Mouse (Mus musculus): ENCODE measurements around the gene Olfr49. TPM values are rescaled to one million over a fixed set of nuclear protein-coding genes. Genes with fewer than 3 reads are reported as not detected.

Olfr49 gene
- polyA plus RNA-seq, 1 experiment from 2014 or later = not detected

DNA sequence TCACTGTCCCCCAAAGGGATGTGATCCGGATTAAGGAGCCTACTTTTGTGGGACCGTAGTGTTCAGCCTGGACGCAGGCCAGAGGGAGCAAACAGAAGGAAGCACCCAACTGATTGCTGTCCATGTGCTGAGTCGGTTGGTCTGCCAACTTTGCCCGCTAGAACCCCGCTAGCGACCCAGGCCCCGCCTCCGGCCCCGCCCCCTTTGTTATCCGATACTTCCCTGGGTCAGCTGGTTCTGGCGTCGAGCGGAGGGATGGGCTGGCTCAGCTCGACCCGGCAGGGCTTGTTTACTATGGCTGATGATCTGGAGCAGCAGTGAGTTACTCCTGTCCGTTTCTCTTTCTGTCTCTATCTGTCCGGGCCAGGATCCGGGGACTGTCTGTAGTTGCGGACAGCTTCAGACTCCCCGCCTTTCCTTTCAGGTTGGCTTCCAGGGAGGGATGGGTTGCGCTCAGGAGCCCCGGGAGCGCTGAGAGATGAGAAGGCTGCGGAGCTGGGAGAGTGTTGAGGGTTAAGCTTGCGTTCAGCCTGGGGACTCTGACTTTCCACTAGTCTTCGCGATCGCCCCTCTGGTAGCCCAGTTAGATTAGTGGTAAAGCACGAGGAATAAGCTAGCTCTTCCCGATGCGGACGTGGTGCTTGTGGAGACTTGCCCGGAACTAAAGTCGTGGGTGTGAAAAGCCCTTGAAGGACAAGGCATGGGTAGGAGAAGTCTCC, 25.6 kb downstream of the Olfr49 start:
- peak; percentile 98 for DNase-seq (ENCODE audit: low spot score)
- Histone ChIP-seq H3K27me3 (ENCODE audit: low read depth, poor library complexity, severe bottlenecking) (no peaks in the 10 kb centered on the region), H3K4me1 (peaks cover 31% of the 10 kb centered on the region), H3K36me3 (peaks cover 15% of the 10 kb centered on the region), H3K27ac (peak overlapping the region; percentile 85), H3K9me3 (replicated peaks) (no peaks in the 10 kb centered on the region), H3K4me3 (peak overlapping the region; percentile 76)
- WGBS = under 1% methylated on average over 35 of the region's 35 CpGs

DNA sequence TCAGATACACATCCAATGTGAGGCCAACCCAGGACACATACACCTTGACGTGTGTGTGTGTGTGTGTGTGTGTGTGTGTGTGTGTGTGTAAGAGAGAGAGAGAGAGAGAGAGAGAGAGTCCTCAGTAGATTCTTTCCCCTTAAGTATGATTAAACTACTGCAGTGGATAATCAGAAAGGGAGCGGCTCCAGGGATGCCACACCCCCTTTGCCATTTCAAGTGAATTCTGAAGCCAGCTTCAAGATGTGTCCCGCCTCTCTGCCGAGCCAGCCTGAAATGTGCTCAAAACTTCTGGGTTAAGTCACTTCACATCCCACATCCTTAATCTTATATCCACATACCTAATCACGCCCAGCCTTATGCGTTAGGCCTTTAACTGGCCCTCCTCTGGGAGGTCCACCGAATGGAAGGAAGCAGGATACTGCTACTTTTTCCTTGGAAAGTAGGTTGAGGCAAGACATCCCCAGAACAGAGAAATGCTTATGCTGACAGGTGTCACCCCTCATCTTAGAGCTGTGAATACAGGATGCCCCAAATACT, 26.5 kb downstream of the Olfr49 start:
- H3K4me1 ChIP-seq = peaks cover 31% of the 10 kb centered on the region
- 65% methylated on average over 7 of the region's 7 CpGs for WGBS
- peak; percentile 19 for DNase-seq (ENCODE audit: low spot score)
- H3K9me3 ChIP-seq (replicated peaks) = no peaks in the 10 kb centered on the region
- H3K4me3 ChIP-seq = no peak overlapping the region
- H3K27me3 ChIP-seq (ENCODE audit: low read depth, poor library complexity, severe bottlenecking) = no peaks in the 10 kb centered on the region
- H3K36me3 ChIP-seq = peaks cover 7% of the 10 kb centered on the region
- no peak overlapping the region for H3K27ac ChIP-seq

DNA sequence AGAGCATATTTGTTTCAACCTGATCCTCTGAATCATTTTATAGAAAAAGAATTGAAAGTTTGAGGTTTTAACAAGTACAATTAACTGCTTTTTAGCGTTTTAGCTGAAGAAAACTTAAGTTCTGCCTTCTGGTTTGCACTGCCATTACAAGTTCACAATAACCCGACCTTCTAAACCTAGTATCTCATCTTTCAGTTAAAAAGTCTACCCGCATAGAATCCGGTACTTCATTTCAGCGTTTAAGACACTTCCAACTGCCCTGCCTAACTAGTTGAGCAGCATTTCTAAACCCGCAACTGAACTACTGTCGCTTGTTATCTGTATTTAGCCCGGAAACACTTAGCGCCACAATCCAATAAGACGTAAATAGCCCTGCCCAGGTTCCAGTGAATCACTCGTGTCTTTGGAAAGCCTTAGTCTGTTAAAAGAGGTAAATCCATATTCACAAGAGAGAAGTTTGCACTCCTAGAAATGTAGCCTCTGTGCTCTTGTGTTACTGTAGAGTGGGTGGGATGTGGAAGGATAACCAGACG, 30.0 kb downstream of the Olfr49 start:
- 66% methylated on average over 12 of the region's 12 CpGs for WGBS

DNA sequence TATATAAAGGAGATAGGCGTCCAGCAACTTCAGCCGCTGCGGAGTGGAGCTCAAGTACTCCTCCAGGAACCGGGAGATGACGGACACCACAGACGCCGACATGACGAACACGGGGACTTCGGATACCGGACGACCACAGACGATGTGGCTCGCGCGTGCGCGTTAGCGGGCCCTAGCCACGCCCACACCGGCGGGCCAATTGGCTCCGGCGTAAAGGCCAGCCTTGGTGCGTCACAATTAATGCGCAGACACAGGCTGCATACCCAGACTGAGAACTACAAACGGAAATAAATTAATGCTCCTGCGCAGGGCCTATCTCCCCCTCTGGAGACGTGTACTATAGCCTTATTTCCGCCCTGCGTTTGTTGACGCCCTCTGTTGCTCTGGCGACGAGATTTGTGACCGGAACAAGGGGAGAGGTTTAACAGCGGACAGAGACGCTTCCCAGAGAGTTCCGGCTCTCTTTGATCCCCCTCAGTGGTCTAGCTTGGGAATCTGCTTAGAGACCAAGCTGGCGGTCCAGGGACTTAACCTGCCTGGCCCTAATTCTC, 30.9 kb downstream of the Olfr49 start, which contains the start of the genes Dad1 and Abhd4:
Gene Dad1, minus strand, starts transcription at position 364 of the 551 bp plus-strand sequence.
Gene Abhd4, plus strand, starts transcription at position 448 of the 551 bp plus-strand sequence.
- Histone ChIP-seq H3K9me3 (replicated peaks) (no peaks in the 10 kb centered on the region), H3K4me3 (peak within 1 kb of the TSS; percentile 73), H3K27ac (peak within 1 kb of the TSS; percentile 84), H3K36me3 (peaks cover 16% of the 10 kb centered on the region), H3K27me3 (ENCODE audit: low read depth, poor library complexity, severe bottlenecking) (no peaks in the 10 kb centered on the region), H3K4me1 (peaks cover 29% of the 10 kb centered on the region)
- DNase-seq (ENCODE audit: low spot score) = peak; percentile 95
- under 1% methylated on average over 39 of the region's 39 CpGs for WGBS

More for the DNA sequence above, 30.0 kb downstream of the Olfr49 start:
- Histone ChIP-seq H3K9me3 (replicated peaks) (no peaks in the 10 kb centered on the region), H3K4me3 (peak overlapping the region; percentile 73), H3K4me1 (peaks cover 34% of the 10 kb centered on the region), H3K27ac (no peak overlapping the region), H3K27me3 (ENCODE audit: low read depth, poor library complexity, severe bottlenecking) (no peaks in the 10 kb centered on the region), H3K36me3 (peaks cover 9% of the 10 kb centered on the region)
- DNase-seq (ENCODE audit: low spot score) = no peak

DNA sequence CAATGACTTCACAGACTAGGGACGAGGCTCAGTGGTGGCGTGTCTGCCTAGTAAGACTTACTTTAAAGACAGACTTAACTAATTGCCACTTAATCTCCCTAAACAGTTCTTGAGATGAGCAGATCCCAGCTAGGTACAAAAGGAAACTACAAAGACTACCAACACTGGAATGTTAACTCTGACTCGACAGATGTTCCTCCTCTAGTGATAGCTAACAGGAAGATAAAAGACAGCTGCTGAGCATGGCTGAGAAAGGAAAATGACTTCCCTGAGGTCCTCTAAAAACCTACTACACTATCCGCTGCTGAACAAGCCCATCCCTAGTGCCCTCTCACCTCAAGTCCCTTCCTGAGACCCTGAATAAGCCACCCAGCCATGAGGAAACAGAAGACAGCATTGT, 34.6 kb downstream of the Olfr49 start:
- no peak overlapping the region for H3K27ac ChIP-seq
- H3K4me1 ChIP-seq = peaks cover 22% of the 10 kb centered on the region
- WGBS = 37% methylated on average over 4 of the region's 4 CpGs
- H3K4me3 ChIP-seq = no peak overlapping the region
- no peaks in the 10 kb centered on the region for H3K9me3 ChIP-seq (replicated peaks)
- H3K27me3 ChIP-seq (ENCODE audit: low read depth, poor library complexity, severe bottlenecking) = no peaks in the 10 kb centered on the region
- peaks cover 46% of the 10 kb centered on the region for H3K36me3 ChIP-seq
- DNase-seq (ENCODE audit: low spot score) = no peak

DNA sequence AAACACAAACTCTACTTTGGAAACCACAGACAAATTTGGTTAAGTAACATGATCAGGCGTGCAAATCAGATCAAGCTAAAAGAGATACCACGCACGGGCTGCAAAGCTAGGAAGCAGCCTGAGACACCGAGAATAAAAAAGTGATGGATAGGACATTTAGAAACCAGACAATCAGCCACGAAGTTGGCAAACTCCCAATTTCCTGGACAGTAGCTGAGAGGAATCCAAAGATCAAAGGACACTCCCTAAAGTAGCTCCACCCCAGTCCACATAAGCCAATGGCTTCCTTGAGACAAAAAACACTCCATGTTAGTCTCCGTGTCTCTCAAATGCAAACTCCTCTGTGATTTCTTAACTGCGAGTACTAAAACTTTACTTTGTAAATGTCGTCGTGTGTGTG, 35.4 kb downstream of the Olfr49 start:
- DNase-seq (ENCODE audit: low spot score) = no peak
- H3K9me3 ChIP-seq (replicated peaks) = no peaks in the 10 kb centered on the region
- WGBS = 64% methylated on average over 9 of the region's 9 CpGs
- H3K4me3 ChIP-seq = no peak overlapping the region
- H3K36me3 ChIP-seq = peaks cover 49% of the 10 kb centered on the region
- H3K27ac ChIP-seq = no peak overlapping the region
- peaks cover 14% of the 10 kb centered on the region for H3K4me1 ChIP-seq
- H3K27me3 ChIP-seq (ENCODE audit: low read depth, poor library complexity, severe bottlenecking) = no peaks in the 10 kb centered on the region

DNA sequence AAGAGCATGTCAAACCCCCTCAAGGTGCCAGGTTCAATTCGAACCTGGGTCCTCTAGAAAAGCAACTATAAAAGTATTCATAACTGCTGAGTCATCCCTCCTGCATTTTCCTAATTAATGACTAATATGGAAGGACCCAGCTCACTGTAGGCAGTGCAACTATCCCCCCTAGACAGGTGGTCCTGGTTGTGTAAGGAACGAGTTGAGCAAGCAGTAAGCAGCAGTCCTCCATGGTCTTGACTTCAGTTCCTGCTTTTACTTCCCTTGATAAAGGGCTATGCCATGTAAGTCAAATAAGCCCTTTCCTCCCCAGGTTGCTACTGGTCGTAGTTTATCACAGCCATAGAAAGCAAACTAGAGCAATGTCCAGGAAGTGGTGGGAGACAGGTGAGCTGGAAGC, 38.5 kb downstream of the Olfr49 start:
- DNase-seq (ENCODE audit: low spot score) = no peak
- peaks cover 4% of the 10 kb centered on the region for H3K4me1 ChIP-seq
- peaks cover 76% of the 10 kb centered on the region for H3K36me3 ChIP-seq
- no peaks in the 10 kb centered on the region for H3K9me3 ChIP-seq (replicated peaks)
- no peaks in the 10 kb centered on the region for H3K27me3 ChIP-seq (ENCODE audit: low read depth, poor library complexity, severe bottlenecking)
- no peak overlapping the region for H3K27ac ChIP-seq
- no peak overlapping the region for H3K4me3 ChIP-seq
- 92% methylated on average over 3 of the region's 3 CpGs for WGBS

DNA sequence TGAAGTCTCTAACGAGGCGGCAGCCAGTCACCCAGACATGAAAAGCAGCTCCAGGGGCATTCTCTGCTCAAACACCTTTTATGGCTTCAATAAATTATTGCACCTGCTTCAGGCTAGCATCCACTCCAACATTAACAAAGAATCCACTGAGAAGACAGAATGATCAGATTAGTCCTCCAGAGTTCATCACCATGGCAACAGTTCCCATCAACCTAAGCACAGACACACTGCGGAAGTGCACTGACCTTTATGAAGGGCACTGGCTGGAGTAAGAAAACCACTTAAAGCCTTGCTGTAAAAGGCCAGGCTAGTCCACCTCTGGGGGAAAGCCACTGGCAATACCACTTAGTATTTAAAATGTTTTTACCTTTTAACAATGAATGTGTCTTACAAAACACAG, 40.6 kb downstream of the Olfr49 start:
- DNase-seq (ENCODE audit: low spot score) = no peak
- Histone ChIP-seq H3K36me3 (peaks cover 79% of the 10 kb centered on the region), H3K27me3 (ENCODE audit: low read depth, poor library complexity, severe bottlenecking) (no peaks in the 10 kb centered on the region), H3K4me1 (no peaks in the 10 kb centered on the region; the same call in none of the 2 replicates), H3K4me3 (no peak overlapping the region), H3K9me3 (replicated peaks) (no peaks in the 10 kb centered on the region), H3K27ac (no peak overlapping the region)
- WGBS = 63% methylated on average over 3 of the region's 3 CpGs

DNA sequence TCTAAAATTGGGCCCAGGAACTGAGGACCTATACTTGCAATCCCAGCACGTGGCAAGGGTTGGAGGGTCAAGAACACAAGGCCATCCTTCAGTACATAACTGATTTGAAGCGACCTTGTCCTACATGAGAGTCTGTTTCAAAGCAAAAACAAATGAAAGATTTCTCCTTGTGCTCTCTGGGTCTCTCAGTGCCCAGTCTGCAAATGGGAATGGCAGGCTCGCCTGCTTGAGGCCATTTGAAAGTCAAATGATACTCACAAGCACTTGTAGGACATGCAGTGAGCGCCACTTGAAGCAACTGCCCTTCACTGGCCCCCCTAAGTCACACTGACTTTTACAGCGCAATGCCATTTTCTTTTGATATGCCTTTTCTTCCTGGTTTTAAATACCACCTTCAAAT, 44.2 kb downstream of the Olfr49 start:
- Histone ChIP-seq H3K27me3 (ENCODE audit: low read depth, poor library complexity, severe bottlenecking) (no peaks in the 10 kb centered on the region), H3K36me3 (peaks cover 70% of the 10 kb centered on the region), H3K4me1 (no peaks in the 10 kb centered on the region; the same call in 1 of the 2 replicates), H3K27ac (no peak overlapping the region), H3K4me3 (no peak overlapping the region), H3K9me3 (replicated peaks) (no peaks in the 10 kb centered on the region)
- DNase-seq (ENCODE audit: low spot score) = no peak
- WGBS = 87% methylated on average over 5 of the region's 5 CpGs

DNA sequence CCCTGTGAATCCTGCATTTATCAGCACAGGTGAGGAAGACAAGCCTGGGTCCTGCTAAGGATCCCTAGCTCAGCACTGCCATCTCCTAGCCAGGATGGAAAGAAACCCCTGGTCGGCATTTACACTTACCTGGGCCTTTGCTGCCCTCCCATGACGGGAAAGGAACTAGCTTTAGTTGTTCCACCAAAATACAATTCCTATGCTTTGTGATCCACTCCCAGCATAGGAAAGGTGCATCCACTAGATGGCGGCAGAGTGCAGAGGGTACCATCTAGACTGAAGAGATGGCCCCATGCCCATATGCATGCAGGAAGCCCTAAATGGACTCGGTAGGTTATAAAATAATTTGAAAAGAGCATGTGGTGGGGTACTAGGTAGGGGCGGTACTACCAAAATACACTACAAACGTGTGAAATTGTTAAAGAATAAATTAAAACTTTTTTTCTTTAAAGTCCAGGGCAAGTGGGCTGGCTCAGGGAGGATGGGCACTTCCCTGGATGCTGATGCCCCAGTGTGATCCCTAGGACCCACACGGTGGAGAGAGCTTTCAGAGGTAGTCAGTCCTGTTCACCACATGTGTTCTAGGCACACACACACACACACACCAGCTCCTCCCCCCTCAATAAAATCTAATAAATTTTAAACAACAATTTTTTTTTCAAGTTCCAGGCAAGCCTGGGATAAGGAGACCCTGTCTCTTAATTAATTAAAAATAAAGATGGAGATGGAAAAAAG, 45.6 kb downstream of the Olfr49 start:
- WGBS = 25% methylated on average over 7 of the region's 7 CpGs

DNA sequence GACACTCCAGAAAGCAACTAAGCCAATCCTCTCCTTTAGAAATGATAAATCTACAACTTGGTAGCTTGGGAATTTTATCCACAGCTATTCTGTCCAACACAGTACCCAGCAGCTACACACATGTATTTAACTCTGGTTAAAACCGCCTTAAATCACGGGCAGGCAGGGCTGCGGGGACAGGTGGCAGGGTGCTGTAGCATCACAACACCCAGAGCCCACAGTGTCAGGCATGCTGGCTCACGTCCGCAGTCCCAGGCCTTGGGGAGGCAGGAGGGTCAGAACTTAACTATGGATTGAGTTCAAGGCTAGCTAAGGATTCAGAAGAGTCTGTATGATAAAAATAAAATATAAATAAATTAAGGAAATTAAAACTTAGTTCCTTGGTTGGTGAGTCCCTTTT, 47.9 kb downstream of the Olfr49 start:
- H3K4me1 ChIP-seq = peaks cover 20% of the 10 kb centered on the region
- H3K27ac ChIP-seq = no peak overlapping the region
- peaks cover 57% of the 10 kb centered on the region for H3K36me3 ChIP-seq
- H3K9me3 ChIP-seq (replicated peaks) = no peaks in the 10 kb centered on the region
- no peak for DNase-seq (ENCODE audit: low spot score)
- 93% methylated on average over 5 of the region's 5 CpGs for WGBS
- no peaks in the 10 kb centered on the region for H3K27me3 ChIP-seq (ENCODE audit: low read depth, poor library complexity, severe bottlenecking)
- no peak overlapping the region for H3K4me3 ChIP-seq

More for the DNA sequence above, 45.6 kb downstream of the Olfr49 start:
- H3K9me3 ChIP-seq (replicated peaks) = no peaks in the 10 kb centered on the region
- H3K36me3 ChIP-seq = peaks cover 77% of the 10 kb centered on the region
- H3K27me3 ChIP-seq (ENCODE audit: low read depth, poor library complexity, severe bottlenecking) = no peaks in the 10 kb centered on the region
- DNase-seq (ENCODE audit: low spot score) = peak; percentile 84
- H3K4me3 ChIP-seq = no peak overlapping the region
- H3K4me1 ChIP-seq = peaks cover 4% of the 10 kb centered on the region
- no peak overlapping the region for H3K27ac ChIP-seq

DNA sequence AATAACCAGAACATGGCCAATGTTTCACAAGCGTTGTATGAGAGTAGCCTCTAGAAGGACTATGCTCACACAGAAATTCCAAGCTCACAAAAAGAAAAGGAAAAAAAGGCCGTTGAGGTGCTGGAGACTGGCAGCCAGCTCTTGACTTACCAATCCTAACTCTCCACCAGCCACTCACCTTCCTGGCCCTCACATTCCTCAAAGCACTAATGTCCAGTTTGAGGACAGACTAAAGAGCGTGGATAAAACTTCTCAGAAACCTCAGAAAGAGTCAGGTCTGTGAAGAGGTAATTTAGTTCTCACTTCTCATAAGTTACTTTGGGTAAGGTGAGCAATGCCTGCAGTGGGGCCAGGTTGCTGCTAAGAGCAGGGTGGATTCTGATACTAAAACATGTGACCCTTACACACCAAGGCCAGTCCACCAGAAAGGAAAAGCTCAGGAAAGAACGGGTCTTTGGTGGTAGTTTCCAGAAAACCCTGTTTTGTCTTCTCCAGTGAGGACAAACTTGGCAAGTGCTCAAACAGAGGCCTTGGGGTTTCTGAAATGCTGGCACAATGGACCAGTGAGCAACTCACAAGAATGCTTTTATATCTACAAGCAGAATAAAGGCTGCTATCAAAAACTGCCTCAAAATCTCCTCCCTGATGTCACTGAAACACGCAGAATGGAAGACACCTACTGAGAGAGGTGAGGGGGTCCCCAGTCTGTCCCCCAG, 48.8 kb downstream of the Olfr49 start:
- Histone ChIP-seq H3K27ac (no peak overlapping the region), H3K4me3 (no peak overlapping the region), H3K4me1 (peaks cover 25% of the 10 kb centered on the region), H3K9me3 (replicated peaks) (no peaks in the 10 kb centered on the region), H3K36me3 (peaks cover 48% of the 10 kb centered on the region), H3K27me3 (ENCODE audit: low read depth, poor library complexity, severe bottlenecking) (no peaks in the 10 kb centered on the region)
- 91% methylated on average over 5 of the region's 5 CpGs for WGBS
- no peak for DNase-seq (ENCODE audit: low spot score)

Data from limb, embryonic 10.5 days (tissue).